Mouse (Mus musculus) brain, embryonic 14.5 days (tissue): ENCODE results near the gene Zbtb22.

Source experiments
- CTCF ChIP-seq: fragments of 200-500 bp; IDR thresholded peaks from 2 replicates; pipeline ENCODE4 v1.5.1; 2012; ENCODE audit warnings: inconsistent platforms, mild to moderate bottlenecking, moderate library complexity, borderline replicate concordance; ENCODE audit not compliant: insufficient read depth, insufficient read length; ENCODE audit errors: extremely low read depth
- POLR2A ChIP-seq: fragments of 200-500 bp; IDR thresholded peaks from 2 replicates; pipeline ENCODE4 v1.6.1; 2012; ENCODE audit warnings: mild to moderate bottlenecking, inconsistent platforms, borderline replicate concordance; ENCODE audit not compliant: poor library complexity, insufficient read depth, insufficient read length, severe bottlenecking; ENCODE audit errors: extremely low read depth

GRCm38 (mm10) chr17:33913905-33914304 is 1.8 kb upstream of the Zbtb22 start:
- TF ChIP-seq CTCF (no peak), POLR2A (no peak)
